Mouse (Mus musculus) erythroblast, adult 5-6 weeks (primary cell): ENCODE data around the gene Gsg1l. TPM values are rescaled to one million over a fixed set of nuclear protein-coding genes. Genes with fewer than 3 reads are reported as not detected.
A peak's percentile ranks its signal among the peaks of the same experiment; 100 is the strongest.

ENCODE experiments used
- ATAC-seq: replicated peaks from 2 replicates; pipeline ENCODE4 v1.8.0; 2016; ENCODE audit warnings: moderate number of reproducible peaks, mild to moderate bottlenecking, moderate TSS enrichment, inconsistent platforms; ENCODE audit not compliant: poor library complexity, low FRiP score, severe bottlenecking
- total RNA-seq, 2 experiments: library from RNA; stranded (forward) in 1 of 2; stranded (reverse) in 1 of 2; fragments of 150-400 nt in 1 of 2; fragments of 200-764, 138-1000 nt in 1 of 2; gene quantifications; 2 replicates each; pipeline versions ENCODE4 v1.2.3 to v1.2.4; 2015 to 2017; ENCODE audit warnings: low replicate concordance in 2 of 2

Gene Gsg1l
- total RNA-seq, 2 experiments from 2014 or later, result not detected

DNA sequence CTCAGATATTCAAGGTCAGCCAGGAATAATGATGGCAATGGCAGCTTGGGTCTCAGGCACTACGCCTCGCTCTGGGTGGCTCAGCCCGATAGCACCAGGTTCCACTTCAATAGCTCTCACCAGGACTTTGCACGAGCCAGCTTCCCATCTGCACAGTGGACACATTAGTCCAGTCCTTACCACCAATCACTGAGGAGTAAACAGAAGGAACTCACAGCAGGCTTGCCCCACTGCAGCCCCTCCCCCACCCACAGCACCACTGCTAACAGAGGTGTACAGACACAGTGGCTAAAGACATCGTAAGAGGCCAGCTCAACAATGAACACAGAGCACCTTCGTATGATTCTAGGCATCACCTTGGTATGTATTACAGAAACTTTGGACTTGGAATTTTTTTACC lies 128.4 kb downstream of the Gsg1l start:
- ATAC-seq, result no peak

DNA sequence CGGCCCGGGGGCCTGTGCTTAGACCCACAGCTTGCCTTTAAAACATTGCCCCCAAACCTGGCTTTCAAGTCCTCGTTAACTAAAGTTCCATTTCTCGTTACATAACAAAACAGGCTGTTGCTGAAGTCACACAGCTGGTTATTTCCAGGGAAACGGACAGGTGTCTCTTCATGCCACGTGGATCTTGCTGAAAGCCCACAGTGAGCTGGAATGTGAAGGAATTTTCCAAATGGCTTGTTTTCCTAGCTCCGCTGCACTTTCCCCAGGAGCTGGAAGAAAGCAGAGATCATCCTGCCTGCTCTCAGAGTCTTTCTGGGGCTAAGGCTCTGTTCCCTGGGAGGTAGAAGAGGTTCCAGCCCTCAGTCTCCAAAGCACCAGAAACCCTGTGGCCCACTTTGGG lies 130.3 kb downstream of the Gsg1l start:
- ATAC-seq, result no peak

DNA sequence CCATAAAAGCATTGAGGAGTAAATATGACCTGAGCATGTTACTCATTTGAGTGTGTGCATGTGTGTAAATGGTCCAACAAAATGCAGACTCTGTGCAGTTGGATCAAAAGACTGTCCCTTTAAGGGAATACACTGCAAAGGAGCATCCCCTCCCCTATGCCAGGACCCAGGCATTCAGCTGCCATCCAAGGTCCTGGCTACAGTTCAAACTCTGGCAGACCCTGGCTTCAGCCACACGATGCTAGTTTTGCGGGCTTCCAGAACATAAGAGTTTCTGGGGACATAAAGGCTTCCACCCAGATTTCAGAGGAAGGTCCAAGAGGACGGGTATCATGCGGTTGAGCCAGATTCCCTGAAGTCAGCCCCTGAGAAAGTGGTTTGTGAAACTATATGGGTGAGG lies 133.2 kb downstream of the Gsg1l start:
- ATAC-seq, result no peak

- no peak for ATAC-seq
These were observed 136.3 kb downstream of the Gsg1l start for GRCm38 (mm10) chr7:125945915-125946314.

DNA sequence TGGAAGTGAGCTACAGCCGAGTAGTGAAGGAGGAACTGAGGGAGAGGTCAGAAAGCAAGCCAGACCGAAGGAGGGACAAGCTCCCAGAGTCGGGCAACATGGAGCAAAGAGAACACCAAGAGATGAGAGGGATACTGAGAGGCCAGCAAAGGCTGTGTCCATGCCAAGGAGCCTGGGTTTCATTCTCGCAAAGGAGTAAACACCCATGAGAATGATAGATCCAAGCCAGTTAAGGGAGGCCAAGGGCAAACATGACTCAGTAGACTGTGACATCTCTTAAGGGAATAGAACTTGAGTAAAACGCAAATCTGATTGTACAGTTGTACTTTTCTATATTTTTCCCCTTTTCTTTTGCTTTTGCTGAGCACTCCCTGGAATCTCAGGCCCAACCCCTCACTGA lies 137.6 kb downstream of the Gsg1l start:
- no peak for ATAC-seq

DNA sequence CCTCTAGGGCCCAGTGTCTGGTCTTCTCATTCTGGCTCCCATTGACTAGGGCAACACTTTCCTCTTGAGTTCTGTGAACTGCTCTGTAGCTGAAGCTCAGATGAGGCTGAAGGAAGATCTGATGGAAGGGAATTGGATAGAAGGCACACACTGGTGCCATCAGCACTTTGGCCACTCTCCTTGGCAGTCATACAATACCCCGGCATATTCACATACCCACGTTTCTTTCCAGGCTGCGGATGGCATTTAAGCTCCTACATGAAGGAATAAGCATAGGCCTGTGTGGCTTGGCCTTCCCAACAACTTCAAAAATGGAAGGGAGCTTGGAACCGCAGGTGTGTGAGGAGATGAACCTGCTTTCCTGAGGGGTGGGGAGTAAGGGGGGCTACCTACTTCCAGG lies 138.7 kb downstream of the Gsg1l start:
- no peak for ATAC-seq

DNA sequence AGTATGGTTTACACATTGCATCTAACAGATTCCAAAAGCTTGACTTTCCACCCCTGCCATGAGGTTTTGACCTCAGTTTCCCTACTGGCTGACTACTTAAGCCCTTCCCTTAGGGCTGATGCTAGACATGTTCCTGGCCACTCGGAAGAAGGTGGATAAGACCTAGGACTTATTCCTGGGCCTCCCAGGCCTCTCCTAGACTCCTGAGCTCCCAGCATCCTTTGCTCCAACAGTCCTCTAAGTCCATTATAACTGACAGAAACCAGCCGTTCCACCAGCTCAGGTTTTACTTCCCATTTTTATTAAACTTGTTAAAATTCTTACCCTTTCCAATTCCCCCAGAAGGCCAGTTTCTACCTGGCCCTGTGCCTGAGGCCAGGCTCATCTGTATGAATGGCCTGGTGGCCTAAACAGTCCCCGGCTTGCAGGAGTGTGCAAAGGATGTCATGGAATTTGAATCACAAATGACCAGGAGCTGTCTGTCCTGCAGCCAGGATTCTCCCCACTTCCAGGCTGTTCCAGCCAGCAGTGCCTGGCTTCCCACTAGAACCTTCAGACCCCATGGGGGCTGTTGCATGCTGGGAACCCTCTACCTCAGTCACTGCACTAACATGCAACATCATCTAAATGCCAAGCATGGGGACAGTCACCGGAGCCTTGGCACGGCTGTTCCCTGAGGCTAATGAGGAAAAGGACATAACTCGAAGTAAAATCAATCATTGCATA lies 139.7 kb downstream of the Gsg1l start:
- ATAC-seq, result no peak

GRCm38 (mm10) chr7:125934319-125934718 lies 147.9 kb downstream of the Gsg1l start:
- no peak for ATAC-seq

- no peak for ATAC-seq
These were observed 148.6 kb downstream of the Gsg1l start for GRCm38 (mm10) chr7:125933356-125934244.

GRCm38 (mm10) chr7:125931602-125932001 lies 150.6 kb downstream of the Gsg1l start:
- ATAC-seq, result no peak

GRCm38 (mm10) chr7:125924044-125924443 lies 158.2 kb downstream of the Gsg1l start:
- ATAC-seq, result no peak

- no peak for ATAC-seq
These were observed 161.4 kb downstream of the Gsg1l start for GRCm38 (mm10) chr7:125920801-125921200.

- no peak for ATAC-seq
These were observed 181.6 kb downstream of the Gsg1l start for GRCm38 (mm10) chr7:125900386-125901161.

- 0 out of 2 replicates have a peak, but pooled peaks have one; percentile 20 for ATAC-seq
These were observed 182.3 kb downstream of the Gsg1l start for GRCm38 (mm10) chr7:125899916-125900315.

DNA sequence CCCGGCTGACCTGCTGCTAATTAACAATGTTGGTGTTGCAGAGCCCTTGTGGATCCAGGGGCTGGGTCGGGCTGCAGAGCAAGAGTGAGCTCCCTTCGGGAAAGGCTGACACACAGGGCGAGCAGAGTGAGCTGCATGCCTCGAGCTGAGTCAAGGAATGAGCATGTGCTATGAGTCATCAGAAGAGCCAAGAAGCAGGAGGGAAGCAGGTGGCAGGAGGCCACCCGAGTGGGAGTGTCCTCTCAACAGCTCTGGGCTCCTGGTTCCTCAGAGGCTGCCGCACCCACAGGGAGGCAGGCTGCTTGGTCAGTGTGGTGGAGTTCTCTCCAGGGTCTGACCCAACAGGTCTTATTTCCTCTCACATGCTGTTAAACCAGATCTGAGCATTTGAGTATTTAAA lies 183.2 kb downstream of the Gsg1l start:
- ATAC-seq, result no peak

DNA sequence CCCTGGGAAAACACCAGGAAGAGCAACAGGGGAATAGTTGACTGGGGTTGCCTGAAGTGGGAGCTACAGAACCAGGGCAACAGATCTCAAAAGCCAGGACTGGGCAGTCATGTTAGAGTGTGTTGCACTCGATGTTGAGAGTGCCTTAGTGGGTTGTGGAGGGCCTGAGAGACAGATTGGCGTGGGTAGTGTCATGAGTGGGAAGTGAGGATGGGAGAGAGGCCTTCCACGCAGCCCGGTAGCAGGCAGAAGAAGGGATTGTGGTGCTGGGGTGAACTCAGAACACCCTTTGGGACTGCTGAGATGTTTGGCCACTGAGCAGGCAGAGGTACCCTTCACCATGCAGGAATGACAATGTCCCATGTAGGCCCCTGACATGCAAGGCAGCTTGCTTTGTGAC lies 185.2 kb downstream of the Gsg1l start:
- ATAC-seq, result no peak

- ATAC-seq, result no peak
These were observed 188.6 kb downstream of the Gsg1l start for GRCm38 (mm10) chr7:125893621-125894020.

GRCm38 (mm10) chr7:125888373-125888772 lies 193.8 kb downstream of the Gsg1l start:
- ATAC-seq, result no peak

- no peak for ATAC-seq
These were observed 194.4 kb downstream of the Gsg1l start for GRCm38 (mm10) chr7:125887761-125888160.

DNA sequence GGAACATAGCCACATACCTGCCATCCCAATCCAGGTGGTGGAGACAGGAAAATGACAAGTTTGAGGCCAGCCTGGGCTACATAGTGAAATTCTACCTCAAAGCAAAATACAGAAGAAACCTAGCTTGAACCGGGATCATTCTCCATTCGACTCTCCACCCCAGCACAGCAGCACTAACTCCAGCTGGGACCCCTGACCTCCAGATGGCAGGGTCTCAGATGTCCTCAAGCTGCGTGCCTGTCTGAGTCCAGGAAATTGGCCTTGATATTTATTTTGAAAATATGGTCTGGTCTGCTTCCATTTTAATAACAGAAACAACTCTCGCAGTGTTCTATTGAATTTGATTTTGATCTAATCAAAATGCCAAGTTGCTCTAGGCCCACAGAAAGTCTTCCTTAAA lies 195.1 kb downstream of the Gsg1l start:
- no peak for ATAC-seq
